Mouse (Mus musculus): ENCODE measurements around the gene Mov10l1.

Gene Mov10l1

GRCm38 (mm10) chr15:89016722-89017121 lies 34.0 kb downstream of the Mov10l1 start:
- no peak for DNase-seq

DNA sequence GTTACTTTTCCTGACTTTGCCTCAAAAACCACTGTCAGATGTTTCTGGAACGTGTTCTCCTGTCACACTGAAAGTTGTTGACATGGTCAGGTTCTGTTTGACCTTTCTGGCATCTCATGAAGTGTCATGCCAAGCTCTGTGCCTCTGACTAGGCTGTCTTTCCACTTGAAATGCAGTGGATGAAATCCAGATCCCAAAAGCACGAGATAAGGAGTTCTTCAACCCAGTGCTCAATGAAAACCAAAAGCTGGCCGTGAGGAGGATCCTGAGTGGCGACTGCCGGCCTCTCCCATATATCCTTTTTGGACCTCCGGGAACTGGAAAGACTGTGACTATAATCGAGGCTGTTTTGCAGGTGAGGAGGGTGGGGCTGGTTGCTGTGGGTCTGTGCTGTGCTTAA lies 37.4 kb downstream of the Mov10l1 start:
- DNase-seq: no peak

DNA sequence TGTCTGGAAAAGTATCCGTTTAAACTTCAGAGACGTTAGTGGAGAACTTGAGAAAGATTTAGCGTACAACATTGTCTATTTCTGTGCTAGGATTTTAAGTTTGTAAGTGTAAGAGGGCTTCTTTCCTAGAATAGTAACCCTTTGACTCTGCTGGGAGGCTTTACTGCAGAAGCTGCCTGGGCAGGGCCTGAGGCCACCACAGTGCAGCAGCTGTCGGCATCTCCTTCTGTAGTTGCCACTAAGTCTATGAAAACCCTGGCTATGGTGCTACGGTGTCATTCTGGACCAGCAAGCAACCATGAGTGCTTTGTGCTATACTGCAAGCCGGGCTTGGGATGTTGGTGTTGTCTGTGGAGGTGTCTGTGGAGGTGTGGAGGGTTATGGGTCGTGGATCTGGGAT lies 37.8 kb downstream of the Mov10l1 start:
- DNase-seq: no peak

GRCm38 (mm10) chr15:89044381-89044780 lies 61.7 kb downstream of the Mov10l1 start:
- DNase-seq: no peak

- DNase-seq: no peak
Measured at GRCm38 (mm10) chr15:89046356-89046755, 63.6 kb downstream of the Mov10l1 start.

- DNase-seq: no peak
Measured at GRCm38 (mm10) chr15:89054666-89055065, 72.0 kb downstream of the Mov10l1 start.

GRCm38 (mm10) chr15:89058736-89059135 lies 76.0 kb downstream of the Mov10l1 start:
- peak in 1 of 2 experiments; percentile 15 for DNase-seq

GRCm38 (mm10) chr15:89059161-89059931 lies 76.6 kb downstream of the Mov10l1 start, which contains the start of gene Panx2:
TSS of gene Panx2 (plus strand) at chr15:89059734.
- DNase-seq: peak; percentile 60 to 67

DNA sequence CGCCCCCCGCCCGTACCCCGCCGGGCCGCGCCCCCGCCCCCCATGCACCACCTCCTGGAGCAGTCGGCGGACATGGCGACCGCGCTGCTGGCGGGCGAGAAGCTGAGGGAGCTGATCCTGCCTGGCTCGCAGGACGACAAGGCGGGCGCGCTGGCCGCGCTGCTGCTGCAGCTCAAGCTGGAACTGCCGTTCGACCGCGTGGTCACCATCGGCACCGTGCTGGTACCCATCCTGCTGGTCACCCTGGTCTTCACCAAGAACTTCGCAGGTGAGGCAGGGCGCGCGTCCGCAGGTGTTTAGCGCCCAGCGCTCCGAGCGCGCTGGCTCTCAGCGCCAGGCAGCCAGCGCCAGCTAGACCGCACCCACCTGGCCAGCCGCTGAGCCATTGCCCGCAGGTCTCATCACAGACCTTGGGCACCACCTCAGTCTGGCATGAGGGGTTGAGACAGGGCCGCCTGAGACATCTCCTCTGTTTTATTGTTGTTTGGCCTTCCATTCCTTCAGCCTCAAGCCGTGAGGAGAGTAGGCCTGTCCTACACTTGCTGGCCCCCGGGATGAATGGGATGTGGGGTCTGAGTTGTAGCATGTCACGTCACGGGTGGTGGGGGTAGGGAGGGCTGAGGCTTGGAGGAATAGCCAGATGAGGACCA lies 77.4 kb downstream of the Mov10l1 start:
- peak; percentile 56 to 66 for DNase-seq

DNA sequence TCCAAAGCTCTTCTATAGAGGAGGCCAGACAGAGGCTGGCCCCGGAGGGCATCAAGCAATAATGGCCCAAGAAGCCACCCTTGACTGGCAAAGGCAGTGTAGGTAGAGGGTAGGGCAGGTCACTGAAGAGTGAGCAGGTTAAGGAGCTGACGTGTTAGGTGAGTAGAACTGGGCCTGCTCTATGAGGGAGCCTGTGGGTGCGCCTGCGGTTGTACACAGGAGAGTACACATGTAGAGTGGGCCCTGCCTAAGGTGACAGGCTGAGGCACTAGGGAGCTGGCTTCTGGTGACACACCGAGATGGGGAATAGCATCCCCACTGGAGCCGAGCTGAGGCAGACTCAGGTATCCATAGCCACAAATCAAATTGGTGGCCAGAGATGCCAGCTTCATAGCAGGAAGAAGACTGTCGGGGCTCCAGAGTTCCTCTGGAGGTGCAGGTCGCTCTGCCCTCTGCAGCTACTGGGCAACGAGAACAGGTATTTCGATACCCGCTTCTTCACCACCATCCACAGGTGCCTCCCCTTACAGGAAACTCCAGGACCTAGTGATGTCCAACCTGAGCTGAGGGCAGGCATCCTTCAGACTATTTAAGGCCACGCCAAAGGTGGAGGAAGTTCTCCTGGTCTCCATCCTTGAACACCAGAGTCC lies 78.2 kb downstream of the Mov10l1 start:
- DNase-seq: peak; percentile 24 to 25

DNA sequence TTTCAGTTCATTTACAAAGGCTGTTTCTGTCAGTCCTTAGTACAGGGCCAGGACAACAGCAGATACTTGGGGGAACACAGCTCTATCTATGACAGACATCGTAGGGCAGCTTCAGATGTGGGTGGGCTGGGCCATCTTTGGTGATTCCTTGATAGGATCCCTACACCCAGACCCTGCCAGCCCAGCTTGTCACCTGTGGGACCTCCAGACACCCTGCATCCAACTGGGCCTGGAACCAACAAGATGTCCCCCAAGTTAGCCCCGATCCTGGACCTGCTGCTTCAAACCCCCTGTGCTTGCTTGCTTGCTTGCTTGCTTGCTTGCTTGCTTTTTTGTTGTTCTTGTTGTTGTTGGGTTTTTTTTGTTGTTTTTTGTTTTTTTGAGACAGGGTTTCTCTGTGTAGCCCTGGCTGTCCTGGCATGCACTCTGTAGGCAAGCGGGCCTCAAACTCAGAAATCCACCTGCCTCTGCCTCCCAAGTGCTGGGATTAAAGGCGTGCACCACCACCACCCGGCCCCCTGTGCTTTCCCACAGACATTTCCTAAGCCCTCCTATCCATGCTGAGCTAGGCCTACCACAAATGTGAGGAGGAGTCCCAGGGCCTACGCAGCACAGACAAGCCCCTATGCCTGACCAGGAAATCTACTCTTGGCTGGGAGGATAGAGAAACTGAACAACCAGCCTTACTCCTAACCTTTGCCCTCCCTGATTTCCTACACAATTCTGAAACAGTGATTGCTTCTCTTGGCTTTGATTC lies 79.2 kb downstream of the Mov10l1 start:
- DNase-seq: no peak

DNA sequence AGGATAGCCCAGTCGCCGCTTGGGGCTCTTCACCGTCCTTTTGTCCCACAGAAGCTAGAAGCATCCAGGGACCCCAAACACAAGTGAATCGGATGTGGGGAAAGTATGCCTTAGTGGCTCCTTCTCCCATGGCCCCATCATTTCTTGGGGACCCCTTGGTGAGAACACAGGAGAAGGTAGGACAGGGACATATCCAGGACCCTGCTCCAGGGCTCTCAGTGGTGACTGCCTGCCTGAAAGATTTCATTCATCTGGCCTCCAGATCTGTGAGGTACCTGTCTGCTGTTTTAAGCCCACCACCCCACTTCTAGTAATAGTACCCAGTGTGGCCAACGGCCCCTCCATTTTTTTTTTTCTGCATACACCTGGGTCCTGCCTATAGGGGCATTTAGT lies 79.8 kb downstream of the Mov10l1 start:
- DNase-seq: no peak

DNA sequence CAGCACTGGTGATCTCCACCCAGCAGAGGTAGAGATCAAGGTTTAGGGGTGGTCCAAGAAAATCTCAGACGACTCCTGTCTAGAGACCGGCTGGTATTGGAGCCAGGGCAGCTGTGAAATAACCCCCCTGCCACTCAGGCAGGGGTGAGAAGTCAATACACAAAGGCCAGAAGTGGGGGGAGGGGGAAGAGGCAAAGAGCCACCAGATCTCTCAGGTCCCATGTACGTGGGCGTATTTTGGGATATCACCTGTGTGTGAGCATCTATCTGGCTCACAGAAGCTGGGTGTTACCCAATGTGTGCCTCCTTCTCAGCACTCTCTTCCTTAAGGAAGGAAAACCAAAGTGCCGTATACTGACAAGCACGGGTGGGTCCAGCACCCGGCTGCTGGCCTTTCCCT lies 80.3 kb downstream of the Mov10l1 start:
- DNase-seq: peak in 1 of 2 experiments; percentile 9

DNA sequence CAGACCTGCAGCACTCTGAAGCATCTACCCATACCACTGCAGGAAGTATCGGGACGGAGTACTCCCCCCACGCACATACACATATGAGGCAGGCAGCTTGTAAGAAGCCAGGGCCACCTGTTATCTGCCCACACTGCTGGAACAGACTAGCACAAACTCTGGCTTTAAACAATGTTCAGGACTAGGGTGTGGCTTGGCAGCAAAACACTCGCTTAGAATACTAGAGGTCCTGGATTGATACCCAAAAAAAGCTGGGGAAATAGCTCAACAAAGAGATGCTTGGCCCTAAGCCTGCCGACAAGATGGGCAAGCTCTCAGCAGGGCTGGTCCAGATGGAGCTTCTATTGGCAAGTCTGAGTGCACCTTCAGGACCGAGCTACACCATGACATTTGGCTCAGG lies 80.8 kb downstream of the Mov10l1 start:
- peak; percentile 76 to 79 for DNase-seq

DNA sequence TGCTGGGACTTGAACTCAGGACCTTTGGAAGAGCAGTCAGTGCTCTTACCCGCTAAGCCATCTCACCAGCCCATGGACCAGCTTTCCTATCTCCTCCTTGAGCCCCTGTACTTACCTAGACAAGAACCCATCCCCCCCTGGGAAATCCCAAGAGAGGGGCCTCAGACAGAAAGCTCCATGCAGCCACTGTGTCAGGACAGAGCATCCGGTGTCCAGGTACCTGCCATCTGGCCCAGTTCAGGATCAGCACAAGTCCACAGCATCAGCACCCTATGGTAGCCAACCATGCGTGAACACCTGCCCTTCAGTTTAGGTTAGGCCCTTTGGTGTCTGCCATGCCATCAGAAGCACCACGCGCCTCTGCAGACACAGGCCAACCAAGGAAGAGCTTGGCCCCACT lies 82.2 kb downstream of the Mov10l1 start:
- DNase-seq: peak in 1 of 2 experiments; percentile 7

- peak in 1 of 2 experiments; percentile 10 for DNase-seq
Measured at GRCm38 (mm10) chr15:89067609-89068008, 84.9 kb downstream of the Mov10l1 start.

DNA sequence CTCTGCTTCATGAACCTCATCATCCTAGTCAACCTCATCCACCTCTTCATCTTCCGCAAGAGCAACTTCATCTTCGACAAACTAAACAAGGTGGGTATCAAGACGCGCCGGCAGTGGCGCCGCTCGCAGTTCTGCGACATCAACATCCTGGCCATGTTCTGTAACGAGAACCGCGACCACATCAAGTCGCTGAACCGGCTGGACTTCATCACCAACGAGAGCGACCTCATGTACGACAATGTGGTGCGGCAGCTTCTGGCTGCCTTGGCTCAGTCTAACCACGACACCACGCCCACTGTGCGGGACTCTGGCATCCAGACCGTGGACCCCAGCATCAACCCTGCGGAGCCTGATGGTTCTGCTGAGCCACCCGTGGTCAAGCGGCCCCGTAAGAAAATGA lies 85.5 kb downstream of the Mov10l1 start:
- peak in 1 of 2 experiments; percentile 13 for DNase-seq

DNA sequence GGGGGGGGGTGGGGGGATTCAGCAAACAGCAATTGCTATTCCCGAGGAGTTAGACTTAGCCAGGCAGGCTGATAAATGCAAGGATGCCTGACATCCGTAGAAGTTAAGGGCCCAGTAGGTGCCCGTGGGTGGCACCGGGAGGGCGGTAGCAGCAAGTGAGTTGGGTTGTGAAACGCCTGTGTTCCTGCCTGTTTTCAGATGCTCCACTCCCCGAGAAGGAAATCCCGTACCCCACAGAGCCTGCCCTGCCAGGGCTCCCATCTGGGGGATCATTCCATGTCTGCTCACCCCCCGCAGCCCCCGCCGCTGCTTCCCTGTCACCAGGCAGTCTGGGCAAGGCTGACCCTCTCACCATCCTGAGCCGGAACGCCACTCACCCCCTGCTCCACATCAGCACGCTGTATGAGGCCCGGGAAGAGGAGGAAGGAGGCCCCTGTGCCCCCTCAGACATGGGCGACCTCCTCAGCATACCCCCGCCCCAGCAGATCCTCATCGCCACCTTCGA lies 86.7 kb downstream of the Mov10l1 start:
- peak; percentile 3 to 7 for DNase-seq

GRCm38 (mm10) chr15:89070606-89071005 lies 87.9 kb downstream of the Mov10l1 start:
- peak in 1 of 2 experiments; percentile 13 for DNase-seq

DNA sequence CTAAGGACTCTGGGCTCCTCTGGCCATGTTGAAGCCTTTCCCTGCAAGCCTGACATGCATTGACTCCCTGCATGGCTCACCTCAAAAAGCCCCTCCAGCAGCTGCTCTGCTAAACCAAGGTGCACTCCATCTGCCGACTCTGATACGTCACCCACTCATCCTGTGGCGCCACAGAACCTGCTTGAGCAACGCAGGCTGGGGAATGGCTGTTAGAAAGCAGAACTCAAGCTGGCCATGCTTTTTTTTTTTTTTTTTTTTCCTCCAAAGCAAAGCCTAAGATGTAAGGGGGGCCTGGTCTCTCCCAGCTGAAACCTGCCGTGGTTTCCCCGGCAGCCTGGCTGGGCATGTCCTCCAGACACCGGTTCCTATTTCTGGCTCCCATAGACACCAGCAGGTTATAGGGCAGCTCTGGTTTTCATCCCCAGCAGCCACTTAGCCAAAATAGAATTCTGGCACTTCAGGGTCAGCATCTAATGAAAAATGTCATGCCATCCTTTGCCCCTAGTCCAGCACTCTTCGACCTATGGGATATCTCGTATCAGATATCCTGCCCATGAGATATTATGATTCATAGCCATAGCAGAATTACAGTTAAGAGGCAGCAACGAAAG lies 91.4 kb downstream of the Mov10l1 start:
- DNase-seq: peak in 1 of 2 experiments; percentile 18

GRCm38 (mm10) chr15:89074613-89075477 lies 92.1 kb downstream of the Mov10l1 start, which contains the start of gene Trabd:
TSS of gene Trabd (plus strand) at chr15:89075124.
- DNase-seq: peak in 1 of 2 experiments; percentile 12

All from cerebellum, postnatal 36 days (tissue).